Mouse (Mus musculus) spleen, postnatal 36 days (tissue): ENCODE results near the gene Tfdp2.

Experiments used
- DNase-seq, 2 experiments: peaks; one replicate each; pipeline ENCODE4 v3.0.0; 2022; ENCODE audit warnings: low spot score in 2 of 2, mixed read lengths in 1 of 2

The Tfdp2 gene

GRCm38 (mm10) chr9:96369654-96370384, 173.7 kb downstream of the Tfdp2 start:
- no peak for DNase-seq

GRCm38 (mm10) chr9:96371075-96371474, 175.0 kb downstream of the Tfdp2 start:
- DNase-seq = no peak
